Mouse (Mus musculus): ENCODE measurements around the gene Tiam1. TPM values are rescaled to one million over a fixed set of nuclear protein-coding genes. Genes with fewer than 3 reads are reported as not detected.
A peak's percentile ranks its signal among the peaks of the same experiment; 100 is the strongest.

Tiam1 gene
- polyA plus RNA-seq, 1 experiment from 2014 or later: 4.2 TPM

DNA sequence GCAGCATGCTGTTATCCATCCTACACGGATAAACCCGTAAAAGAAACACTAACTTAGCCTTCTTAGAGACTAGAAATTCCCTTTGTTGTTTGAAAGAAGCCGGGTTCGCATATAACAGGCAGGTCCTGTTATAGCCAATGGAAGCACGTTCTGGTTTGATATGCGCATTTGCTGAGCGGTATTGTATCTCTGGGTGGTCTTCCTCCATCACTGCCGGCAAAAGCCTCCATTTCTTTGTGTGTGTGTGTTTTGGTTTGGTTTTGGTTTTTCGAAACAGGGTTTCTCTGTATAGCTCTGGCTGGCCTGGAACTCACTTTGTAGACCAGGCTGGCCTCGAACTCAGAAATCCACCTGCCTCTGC, 369.0 kb downstream of the Tiam1 start:
- 32% methylated on average over 10 of the region's 10 CpGs for whole genome bisulfite sequencing (ENCODE audit: insufficient replicate concordance)
- peak overlapping the region; percentile 66 for H3K4me2 ChIP-seq
- H3K4me1 ChIP-seq (replicated peaks): peaks cover 9% of the 10 kb centered on the region
- no peaks in the 10 kb centered on the region for H3K36me3 ChIP-seq (replicated peaks)
- no peak overlapping the region for H3K9ac ChIP-seq
- no peaks in the 10 kb centered on the region for H3K9me3 ChIP-seq (replicated peaks)
- no peak overlapping the region; the same call in 1 of the 2 replicates for H3K4me3 ChIP-seq (replicated peaks)
- H3K27ac ChIP-seq (replicated peaks): no peak overlapping the region
- ATAC-seq (ENCODE audit: insufficient read depth): no peak
- no peaks in the 10 kb centered on the region for H3K27me3 ChIP-seq

DNA sequence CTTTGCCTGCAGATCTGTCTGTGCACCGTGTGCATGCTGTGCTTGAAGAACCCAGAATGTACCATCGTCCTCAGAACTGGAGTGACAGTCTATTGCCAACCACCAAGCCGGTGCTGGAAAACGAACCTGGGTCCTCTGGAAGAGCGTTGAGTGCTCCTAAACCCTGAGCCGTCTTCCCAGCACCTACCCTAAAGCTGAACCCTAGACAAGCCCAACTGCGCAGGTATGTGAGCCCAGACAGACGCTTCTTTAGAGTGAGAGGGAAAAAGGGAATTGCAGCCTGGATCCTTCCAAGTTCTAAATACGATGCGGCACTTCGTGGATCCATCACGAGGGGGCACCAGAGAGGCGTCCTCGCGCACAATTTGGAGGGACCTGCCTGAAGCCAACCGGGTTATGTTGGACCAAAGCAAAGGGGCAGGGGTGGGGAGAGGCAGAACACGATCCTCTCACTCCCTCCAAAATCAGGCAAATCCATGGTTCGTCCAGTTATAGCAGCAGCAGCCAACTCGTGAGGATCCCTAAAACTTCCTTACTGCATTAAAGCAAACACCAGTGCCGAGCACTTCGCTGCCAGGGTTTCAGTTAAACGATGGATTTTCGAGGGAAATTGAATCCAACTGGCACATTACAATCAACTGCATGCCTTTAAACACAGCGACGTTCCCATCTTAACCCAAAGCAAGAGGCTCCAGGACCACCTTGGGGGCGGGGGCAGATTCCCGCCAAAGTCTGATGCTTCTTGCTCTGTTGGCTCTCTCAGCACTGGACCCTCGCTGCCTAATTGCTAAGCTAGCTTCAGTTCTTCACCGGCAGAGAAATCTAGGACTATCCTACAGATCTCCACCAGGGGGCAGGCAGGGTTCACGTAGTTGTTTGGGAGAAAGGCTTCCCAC, 369.7 kb downstream of the Tiam1 start:
- peak overlapping the region; percentile 30 for H3K4me3 ChIP-seq (replicated peaks)
- no peaks in the 10 kb centered on the region for H3K9me3 ChIP-seq (replicated peaks)
- peaks cover 9% of the 10 kb centered on the region for H3K4me1 ChIP-seq (replicated peaks)
- WGBS (ENCODE audit: insufficient replicate concordance): 9% methylated on average over 30 of the region's 30 CpGs
- H3K27me3 ChIP-seq: no peaks in the 10 kb centered on the region
- H3K27ac ChIP-seq (replicated peaks): no peak overlapping the region
- H3K9ac ChIP-seq: no peak overlapping the region
- H3K36me3 ChIP-seq (replicated peaks): no peaks in the 10 kb centered on the region
- peak overlapping the region; percentile 66 for H3K4me2 ChIP-seq
- ATAC-seq (ENCODE audit: insufficient read depth): peak; percentile 62

DNA sequence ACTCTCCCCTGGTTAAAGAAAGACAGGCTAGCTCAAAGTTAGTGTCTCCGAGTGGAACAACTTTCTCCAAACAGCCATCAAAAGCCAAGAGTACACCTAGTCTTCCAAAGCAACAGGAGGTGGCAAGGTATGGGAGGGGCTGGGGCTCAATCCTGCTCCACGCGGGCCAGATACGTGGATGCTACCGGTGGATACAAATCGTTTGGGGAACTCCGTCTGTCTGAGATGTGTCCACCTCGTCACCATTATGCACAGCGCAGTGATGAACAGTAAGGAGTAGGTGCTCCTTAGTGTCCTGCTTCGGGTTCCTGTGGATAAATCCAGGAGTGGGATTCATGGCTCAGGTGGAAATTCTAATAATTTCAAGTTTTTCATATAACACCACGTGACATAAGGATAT, 377.6 kb downstream of the Tiam1 start:
- Histone ChIP-seq H3K9me3 (replicated peaks) (no peaks in the 10 kb centered on the region), H3K4me1 (replicated peaks) (no peaks in the 10 kb centered on the region), H3K4me3 (replicated peaks) (no peak overlapping the region), H3K27ac (replicated peaks) (no peak overlapping the region), H3K36me3 (replicated peaks) (no peaks in the 10 kb centered on the region), H3K4me2 (no peak overlapping the region), H3K27me3 (no peaks in the 10 kb centered on the region), H3K9ac (no peak overlapping the region)
- no peak for ATAC-seq (ENCODE audit: insufficient read depth)
- WGBS (ENCODE audit: insufficient replicate concordance): 70% methylated on average over 11 of the region's 11 CpGs

DNA sequence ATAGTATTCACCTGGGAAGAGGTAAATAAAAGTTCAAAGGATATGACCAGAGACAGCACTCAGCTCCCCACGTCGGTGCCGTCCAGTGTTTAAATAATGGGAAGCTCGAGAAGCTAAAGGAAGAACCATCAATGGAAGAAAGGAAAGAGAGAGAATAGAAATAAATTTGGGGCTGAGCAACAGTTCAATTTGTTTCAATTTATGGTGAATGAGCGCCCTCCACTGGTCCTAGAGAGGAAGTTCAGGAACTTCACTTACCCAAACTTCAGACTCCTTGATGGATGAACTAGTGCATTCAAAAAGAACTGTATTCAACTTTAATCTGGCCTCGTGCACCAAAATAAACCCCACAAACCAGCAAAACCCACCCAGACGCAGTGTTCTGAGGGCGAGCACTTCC, 378.1 kb downstream of the Tiam1 start:
- H3K4me2 ChIP-seq: no peak overlapping the region
- no peaks in the 10 kb centered on the region for H3K36me3 ChIP-seq (replicated peaks)
- no peak for ATAC-seq (ENCODE audit: insufficient read depth)
- no peaks in the 10 kb centered on the region for H3K27me3 ChIP-seq
- no peak overlapping the region for H3K27ac ChIP-seq (replicated peaks)
- no peak overlapping the region for H3K9ac ChIP-seq
- H3K9me3 ChIP-seq (replicated peaks): no peaks in the 10 kb centered on the region
- H3K4me3 ChIP-seq (replicated peaks): no peak overlapping the region
- no peaks in the 10 kb centered on the region for H3K4me1 ChIP-seq (replicated peaks)
- WGBS (ENCODE audit: insufficient replicate concordance): 11% methylated on average over 8 of the region's 8 CpGs

DNA sequence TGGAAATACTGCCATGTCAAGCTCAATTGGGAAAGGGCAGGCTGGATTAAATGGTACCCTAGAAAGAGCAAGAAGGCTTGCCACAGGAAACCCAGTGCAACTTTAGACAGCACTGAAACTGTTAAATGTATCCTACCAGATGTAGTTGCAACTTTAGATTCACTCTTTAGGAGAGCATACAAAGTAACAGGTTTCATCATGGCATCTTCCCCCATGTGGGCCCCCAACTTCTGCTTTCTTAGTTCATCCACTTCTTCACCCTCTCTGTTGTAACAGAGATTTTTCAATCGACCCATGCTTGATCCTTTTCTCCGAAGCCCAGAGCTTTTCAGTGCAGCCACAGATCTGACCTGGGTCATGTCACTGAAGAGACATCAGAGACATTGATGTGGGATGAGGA, 379.8 kb downstream of the Tiam1 start:
- Histone ChIP-seq H3K4me1 (replicated peaks) (no peaks in the 10 kb centered on the region), H3K9ac (no peak overlapping the region), H3K27ac (replicated peaks) (no peak overlapping the region), H3K36me3 (replicated peaks) (no peaks in the 10 kb centered on the region), H3K4me2 (no peak overlapping the region), H3K9me3 (replicated peaks) (no peaks in the 10 kb centered on the region), H3K27me3 (no peaks in the 10 kb centered on the region), H3K4me3 (replicated peaks) (no peak overlapping the region)
- WGBS (ENCODE audit: insufficient replicate concordance): 44% methylated on average over 2 of the region's 2 CpGs
- ATAC-seq (ENCODE audit: insufficient read depth): no peak

DNA sequence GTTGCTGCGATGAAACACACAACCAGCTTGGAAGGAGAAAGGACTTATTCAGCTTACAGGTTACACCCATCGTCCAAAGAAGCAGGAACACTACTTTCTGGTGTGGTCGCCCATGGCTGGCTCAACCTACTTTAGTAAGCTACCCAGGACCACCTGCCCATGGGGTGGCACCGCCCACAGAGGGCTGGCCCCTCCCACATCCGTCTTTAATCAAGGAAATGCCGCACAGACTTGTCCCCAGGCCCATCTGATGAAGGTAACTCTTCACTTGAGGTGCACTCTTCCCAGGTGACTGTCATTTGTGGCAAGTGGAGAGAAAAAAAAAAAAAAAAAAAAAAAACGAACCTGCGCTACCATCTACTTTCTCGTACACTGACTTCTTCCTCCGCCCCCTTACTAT, 381.0 kb downstream of the Tiam1 start:
- no peak for ATAC-seq (ENCODE audit: insufficient read depth)
- Histone ChIP-seq H3K27me3 (no peaks in the 10 kb centered on the region), H3K36me3 (replicated peaks) (no peaks in the 10 kb centered on the region), H3K9ac (no peak overlapping the region), H3K4me2 (no peak overlapping the region), H3K4me3 (replicated peaks) (no peak overlapping the region), H3K9me3 (replicated peaks) (no peaks in the 10 kb centered on the region), H3K27ac (replicated peaks) (no peak overlapping the region), H3K4me1 (replicated peaks) (no peaks in the 10 kb centered on the region)
- 57% methylated on average over 10 of the region's 10 CpGs for WGBS (ENCODE audit: insufficient replicate concordance)

DNA sequence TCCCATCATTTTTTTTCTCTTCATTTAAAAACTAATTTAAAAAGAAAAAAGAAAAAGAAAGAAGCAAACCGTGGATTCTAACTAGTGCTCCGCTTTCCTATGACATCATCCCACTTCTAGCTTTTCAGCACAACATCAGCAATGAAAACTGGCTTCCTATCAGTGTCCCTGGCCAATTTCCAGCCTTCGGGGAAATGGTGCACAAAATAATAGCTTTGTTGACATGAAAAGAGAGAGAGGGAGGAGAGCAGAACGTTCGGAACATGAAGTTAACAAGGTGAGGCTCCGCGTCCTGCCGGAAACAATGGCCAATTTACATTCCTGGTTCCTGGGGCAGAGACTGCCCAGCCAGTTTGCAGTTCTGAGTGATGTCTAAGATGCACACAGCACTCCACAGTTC, 381.5 kb downstream of the Tiam1 start:
- no peak overlapping the region for H3K27ac ChIP-seq (replicated peaks)
- no peak overlapping the region for H3K9ac ChIP-seq
- no peak overlapping the region for H3K4me3 ChIP-seq (replicated peaks)
- H3K27me3 ChIP-seq: no peaks in the 10 kb centered on the region
- no peaks in the 10 kb centered on the region for H3K4me1 ChIP-seq (replicated peaks)
- WGBS (ENCODE audit: insufficient replicate concordance): 67% methylated on average over 8 of the region's 8 CpGs
- no peak overlapping the region for H3K4me2 ChIP-seq
- no peaks in the 10 kb centered on the region for H3K36me3 ChIP-seq (replicated peaks)
- no peaks in the 10 kb centered on the region for H3K9me3 ChIP-seq (replicated peaks)
- ATAC-seq (ENCODE audit: insufficient read depth): no peak

DNA sequence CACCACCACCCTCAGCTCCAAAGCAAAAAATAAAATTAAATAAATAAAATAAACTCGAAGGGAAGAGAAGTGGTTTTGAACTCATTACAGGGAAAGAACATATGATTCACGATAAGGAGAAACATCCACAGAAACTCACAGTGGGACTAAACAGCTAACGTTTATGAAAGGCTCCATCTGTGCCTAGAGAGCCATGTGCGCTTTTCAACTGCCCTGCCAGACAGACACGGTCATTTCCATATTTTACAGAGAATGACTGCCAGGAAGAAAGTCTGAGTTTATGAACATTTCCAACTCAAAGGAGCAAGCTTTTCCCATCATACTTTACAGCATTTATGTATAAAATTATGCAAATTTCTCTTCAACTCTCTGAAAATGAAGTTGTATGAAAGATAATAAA, 386.2 kb downstream of the Tiam1 start:
- Histone ChIP-seq H3K27me3 (no peaks in the 10 kb centered on the region), H3K27ac (replicated peaks) (no peak overlapping the region), H3K9me3 (replicated peaks) (no peaks in the 10 kb centered on the region), H3K4me1 (replicated peaks) (no peaks in the 10 kb centered on the region), H3K36me3 (replicated peaks) (no peaks in the 10 kb centered on the region), H3K9ac (no peak overlapping the region), H3K4me3 (replicated peaks) (no peak overlapping the region), H3K4me2 (no peak overlapping the region)
- no peak for ATAC-seq (ENCODE audit: insufficient read depth)
- WGBS (ENCODE audit: insufficient replicate concordance): 66% methylated on average over 5 of the region's 5 CpGs

DNA sequence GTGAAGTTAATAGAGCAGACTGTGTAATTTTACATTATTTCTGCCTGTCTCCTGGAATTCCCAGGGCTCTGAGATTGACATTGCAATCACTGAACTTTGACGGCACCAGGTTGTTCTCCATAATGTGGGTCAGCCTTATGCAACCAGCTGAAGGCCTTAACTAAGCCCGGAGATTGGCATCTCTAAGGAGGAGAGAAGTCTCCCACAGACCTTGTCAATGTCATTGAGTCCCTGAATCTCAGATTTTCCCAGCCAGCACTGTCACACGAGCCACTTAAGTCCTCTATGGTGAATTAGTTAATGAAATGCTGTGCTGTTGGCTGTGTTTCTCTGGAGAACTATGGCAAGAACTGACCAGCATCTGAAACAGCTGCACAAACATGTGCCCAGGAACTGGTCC, 388.9 kb downstream of the Tiam1 start:
- WGBS (ENCODE audit: insufficient replicate concordance): 61% methylated on average over 3 of the region's 3 CpGs

DNA sequence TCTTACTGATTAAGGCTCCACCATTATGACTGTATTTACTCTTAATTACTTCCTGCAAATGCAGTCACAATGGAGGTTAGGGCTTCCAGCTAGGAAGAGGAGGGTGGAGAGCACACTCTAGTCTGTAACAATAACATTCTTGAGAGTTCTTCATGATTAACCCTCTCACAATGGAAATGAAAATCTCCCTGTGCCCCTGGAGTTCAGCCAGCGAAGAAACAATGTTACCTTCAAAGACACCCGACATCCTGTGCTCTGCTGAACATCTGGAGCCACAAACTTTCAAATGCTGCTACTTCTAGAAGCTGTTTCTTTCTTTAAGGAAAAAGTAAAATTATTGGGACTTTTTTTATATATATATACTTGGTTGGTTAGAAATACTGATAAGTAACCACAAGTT, 395.7 kb downstream of the Tiam1 start:
- no peaks in the 10 kb centered on the region for H3K27me3 ChIP-seq
- 32% methylated on average over 2 of the region's 2 CpGs for WGBS (ENCODE audit: insufficient replicate concordance)
- no peak overlapping the region for H3K4me2 ChIP-seq
- H3K4me3 ChIP-seq (replicated peaks): no peak overlapping the region
- no peak overlapping the region for H3K27ac ChIP-seq (replicated peaks)
- H3K9me3 ChIP-seq (replicated peaks): no peaks in the 10 kb centered on the region
- no peaks in the 10 kb centered on the region for H3K36me3 ChIP-seq (replicated peaks)
- no peak for ATAC-seq (ENCODE audit: insufficient read depth)
- H3K4me1 ChIP-seq (replicated peaks): no peaks in the 10 kb centered on the region
- H3K9ac ChIP-seq: no peak overlapping the region

More for the DNA sequence above, 388.9 kb downstream of the Tiam1 start:
- Histone ChIP-seq H3K27me3 (no peaks in the 10 kb centered on the region), H3K9me3 (replicated peaks) (no peaks in the 10 kb centered on the region), H3K4me2 (no peak overlapping the region), H3K27ac (replicated peaks) (no peak overlapping the region), H3K4me1 (replicated peaks) (no peaks in the 10 kb centered on the region), H3K9ac (no peak overlapping the region), H3K4me3 (replicated peaks) (no peak overlapping the region), H3K36me3 (replicated peaks) (no peaks in the 10 kb centered on the region)
- ATAC-seq (ENCODE audit: insufficient read depth): no peak

DNA sequence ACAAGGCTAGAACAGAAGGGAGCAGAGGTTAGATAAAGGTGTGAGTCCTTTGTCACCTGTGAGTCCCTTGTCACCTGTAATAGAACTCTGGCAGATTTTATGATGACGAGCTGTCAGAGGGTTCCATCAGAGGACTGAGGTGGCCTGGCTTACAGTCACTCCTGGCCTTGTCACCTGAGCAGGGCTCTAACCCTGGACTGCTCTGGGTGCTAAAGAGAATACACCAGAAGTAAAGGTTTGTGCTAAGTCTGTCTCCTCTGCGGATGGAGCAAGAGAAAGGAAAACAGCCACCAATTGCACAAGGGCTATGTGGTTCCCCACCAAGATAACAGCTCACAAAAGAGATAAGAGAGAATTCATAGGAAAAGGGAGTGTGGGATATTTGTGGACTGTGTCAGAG, 404.0 kb downstream of the Tiam1 start:
- ATAC-seq (ENCODE audit: insufficient read depth): no peak

DNA sequence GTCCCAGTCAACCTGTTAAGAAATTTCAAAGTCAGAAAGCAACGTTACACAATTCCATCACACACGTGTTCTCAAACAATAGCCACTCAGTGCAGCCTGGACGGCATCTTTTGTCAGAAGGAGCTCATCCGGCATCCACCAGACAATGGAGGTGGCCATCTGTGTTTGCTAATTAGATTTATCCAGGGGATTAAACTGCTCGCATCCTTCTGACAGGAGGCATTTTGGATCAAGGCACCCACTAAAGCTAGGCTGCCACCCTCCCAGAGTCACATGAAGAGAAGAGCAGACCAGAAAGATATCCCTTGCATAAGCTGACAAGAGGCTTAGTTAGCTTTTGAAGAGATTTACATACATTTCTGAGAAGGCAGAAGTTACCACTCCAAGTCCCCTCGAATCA, 404.6 kb downstream of the Tiam1 start:
- WGBS (ENCODE audit: insufficient replicate concordance): 41% methylated on average over 6 of the region's 6 CpGs

More for the DNA sequence above, 404.0 kb downstream of the Tiam1 start:
- Histone ChIP-seq H3K9ac (no peak overlapping the region), H3K4me3 (replicated peaks) (no peak overlapping the region), H3K9me3 (replicated peaks) (no peaks in the 10 kb centered on the region), H3K4me2 (no peak overlapping the region), H3K36me3 (replicated peaks) (no peaks in the 10 kb centered on the region), H3K27ac (replicated peaks) (no peak overlapping the region), H3K27me3 (no peaks in the 10 kb centered on the region), H3K4me1 (replicated peaks) (no peaks in the 10 kb centered on the region)
- WGBS (ENCODE audit: insufficient replicate concordance): 36% methylated on average over 2 of the region's 2 CpGs

More for the DNA sequence above, 404.6 kb downstream of the Tiam1 start:
- Histone ChIP-seq H3K27ac (replicated peaks) (no peak overlapping the region), H3K4me2 (no peak overlapping the region), H3K4me3 (replicated peaks) (no peak overlapping the region), H3K27me3 (no peaks in the 10 kb centered on the region), H3K9ac (no peak overlapping the region), H3K36me3 (replicated peaks) (no peaks in the 10 kb centered on the region), H3K4me1 (replicated peaks) (no peaks in the 10 kb centered on the region), H3K9me3 (replicated peaks) (no peaks in the 10 kb centered on the region)
- no peak for ATAC-seq (ENCODE audit: insufficient read depth)
